Mouse (Mus musculus) megakaryocyte, embryonic 14.5 days (primary cell): ENCODE measurements at regions not wholly inside any gene's neighbourhood (a gene's known extent, or its start where the extent isn't known, plus 50 kb on each side); places are given as distances from the start of the nearest gene placed in this dataset.

Source experiments
- FLI1 ChIP-seq: IDR thresholded peaks from 2 replicates; pipeline ENCODE4 v1.6.1; 2012; ENCODE audit warnings: low read length, inconsistent platforms, mixed read lengths
- GATA1 ChIP-seq: IDR thresholded peaks from 3 replicates; pipeline ENCODE4 v1.6.1; 2012; ENCODE audit warnings: mixed read lengths, low read length, inconsistent platforms, borderline replicate concordance

DNA sequence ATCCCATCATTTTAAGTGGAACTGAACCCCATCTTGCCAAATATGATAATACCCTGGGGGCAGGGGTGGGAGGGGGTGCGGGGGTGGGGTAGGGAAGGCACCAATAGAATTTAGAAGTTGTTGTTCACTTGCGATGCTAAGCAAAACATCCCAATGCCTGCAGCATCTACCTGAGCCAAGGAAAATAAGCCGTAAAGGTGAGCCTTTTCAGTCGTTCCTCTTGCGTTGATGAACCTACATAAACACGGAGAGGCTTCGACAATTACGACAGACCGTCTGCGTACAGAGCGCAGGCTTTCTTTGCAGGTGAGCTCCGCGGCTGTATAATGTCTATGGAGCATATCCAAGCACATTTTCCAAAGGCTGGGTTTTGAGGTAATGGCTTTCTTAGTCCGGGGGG is 50.3 kb upstream of the Nrip1 start:
- TF ChIP-seq FLI1 = no peak
- no peak for TF ChIP-seq GATA1
